Mouse (Mus musculus): ENCODE data around the gene Dvl1. TPM values are rescaled to one million over a fixed set of nuclear protein-coding genes. Genes with fewer than 3 reads are reported as not detected.

The Dvl1 gene
- 46.6 TPM for polyA plus RNA-seq (2012; fragmentation: generic; extraction: Trizol)
- long read RNA-seq, experiment 1, partial matches to known transcripts = 8 of 9 reads
- long read RNA-seq, experiment 1, other reads (novel, unspliced or antisense) = 1 of 9 reads
- long read RNA-seq, experiment 2, partial matches to known transcripts = 13 of 22 reads
- long read RNA-seq, experiment 2, other reads (novel, unspliced or antisense) = 7 of 22 reads

GRCm38 (mm10) chr4:155846871-155847578 lies at the start of gene Dvl1:
Gene Dvl1 (plus strand): TSS chr4:155847402.
- Histone ChIP-seq H3K4me3 (ENCODE audit: insufficient read depth, poor library complexity, severe bottlenecking) (peak within 1 kb of the TSS; percentile 76), H3K79me3 (ENCODE audit: low read depth) (peaks cover 44% of the 10 kb centered on the region), H3K36me3 (ENCODE audit: control insufficient read depth, insufficient read depth) (peaks cover 14% of the 10 kb centered on the region), H3ac (ENCODE audit: control insufficient read depth, insufficient read length, low read depth) (peak within 1 kb of the TSS; percentile 81), H3K27me3 (ENCODE audit: control insufficient read depth, insufficient read depth, insufficient read length) (no peaks in the 10 kb centered on the region), H3K79me2 (ENCODE audit: control insufficient read depth, insufficient read depth) (peaks cover 46% of the 10 kb centered on the region)
- no peak for TF ChIP-seq MYOD1 (IDR thresholded peaks at IDR 0.05; ENCODE audit: control insufficient read depth, insufficient read length, low read depth)
- no peak for TF ChIP-seq FOSL1 (IDR thresholded peaks at IDR 0.05; ENCODE audit: insufficient read depth, low read length, poor library complexity, severe bottlenecking)
- no peak for TF ChIP-seq MAX (IDR thresholded peaks at IDR 0.05)
- peak; percentile 90 for TF ChIP-seq CTCF (IDR thresholded peaks at IDR 0.05; ENCODE audit: control insufficient read depth, insufficient read depth, insufficient read length)

DNA sequence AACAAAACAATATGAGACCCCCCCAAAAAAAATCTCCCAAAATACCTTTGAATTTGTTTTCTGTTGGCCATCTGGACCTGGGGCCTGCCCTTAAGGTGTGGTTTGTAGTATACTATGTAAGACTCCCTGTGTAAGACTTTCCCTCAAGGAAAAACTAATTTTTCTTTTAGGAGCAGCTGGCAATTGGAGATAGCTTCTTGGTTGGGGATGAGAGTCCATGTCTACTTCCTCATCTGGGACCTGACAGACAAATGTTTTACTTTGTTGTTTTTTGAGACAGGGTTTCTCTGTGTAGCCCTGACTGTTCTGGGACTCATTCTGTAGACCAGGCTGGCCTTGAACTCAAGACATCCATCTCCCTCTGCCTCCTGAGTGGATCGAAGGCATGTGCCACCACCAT lies 45.1 kb upstream of the Dvl1 start:
- H3K36me3 ChIP-seq (ENCODE audit: control insufficient read depth, insufficient read depth) = peaks cover 16% of the 10 kb centered on the region
- TF ChIP-seq MAX (IDR thresholded peaks at IDR 0.05) (no peak), MYOD1 (IDR thresholded peaks at IDR 0.05; ENCODE audit: control insufficient read depth, insufficient read length, low read depth) (no peak), CEBPB (IDR thresholded peaks at IDR 0.05; ENCODE audit: low read depth) (no peak), MYOG (IDR thresholded peaks at IDR 0.05; ENCODE audit: control insufficient read depth, extremely low read depth, insufficient read length) (no peak), CTCF (IDR thresholded peaks at IDR 0.05; ENCODE audit: control insufficient read depth, insufficient read depth, insufficient read length) (no peak), USF1 (IDR thresholded peaks at IDR 0.05; ENCODE audit: low read depth) (no peak), FOSL1 (IDR thresholded peaks at IDR 0.05; ENCODE audit: insufficient read depth, low read length, poor library complexity, severe bottlenecking) (no peak)
- peaks cover 31% of the 10 kb centered on the region for H3K79me3 ChIP-seq (ENCODE audit: low read depth)
- peaks cover 38% of the 10 kb centered on the region for H3K79me2 ChIP-seq (ENCODE audit: control insufficient read depth, insufficient read depth)
- no peak overlapping the region for H3ac ChIP-seq (ENCODE audit: control insufficient read depth, insufficient read length, low read depth)
- H3K4me3 ChIP-seq (ENCODE audit: insufficient read depth, poor library complexity, severe bottlenecking) = no peak overlapping the region
- H3K27me3 ChIP-seq (ENCODE audit: control insufficient read depth, insufficient read depth, insufficient read length) = no peaks in the 10 kb centered on the region

- Histone ChIP-seq H3K4me3 (ENCODE audit: insufficient read depth, poor library complexity, severe bottlenecking) (peak within 1 kb of the TSS; percentile 89), H3K79me3 (ENCODE audit: low read depth) (peaks cover 33% of the 10 kb centered on the region)
These were observed 44.4 kb upstream of the Dvl1 start, which contains the start of gene Mrpl20 for GRCm38 (mm10) chr4:155802741-155803339. Gene Mrpl20 (plus strand): TSS chr4:155802878.

DNA sequence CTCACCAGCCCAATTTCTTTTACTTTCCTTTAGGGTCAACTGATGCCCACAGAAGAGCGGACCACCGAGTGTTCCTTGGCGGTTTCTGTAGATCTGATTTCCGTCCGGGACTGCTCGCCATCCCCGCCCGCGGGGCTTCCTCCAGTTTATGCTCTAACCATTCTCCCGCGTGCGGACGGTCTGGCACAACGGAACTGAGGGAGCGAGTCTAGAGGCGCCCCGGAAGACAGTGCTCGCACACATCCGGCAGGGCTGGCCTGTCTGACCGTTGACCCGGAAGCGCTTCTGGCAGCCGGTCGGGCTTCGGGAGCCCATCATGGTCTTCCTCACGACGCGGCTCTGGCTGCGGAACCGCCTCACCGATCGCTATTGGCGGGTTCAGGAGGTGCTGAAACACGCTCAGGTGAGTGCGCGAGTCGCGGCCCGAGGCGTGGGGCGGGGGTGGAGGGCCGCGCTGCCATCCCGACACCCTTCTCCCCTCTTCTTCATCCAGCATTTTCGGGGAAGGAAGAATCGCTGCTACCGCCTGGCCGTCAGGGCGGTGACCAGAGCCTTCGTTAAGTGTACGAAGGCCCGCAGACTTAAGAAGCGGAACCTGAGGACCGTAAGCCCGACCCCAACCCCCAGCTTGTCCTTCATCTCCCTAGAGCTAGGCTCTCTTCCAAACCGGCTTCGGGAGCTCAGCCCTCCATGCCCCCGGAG lies 43.7 kb upstream of the Dvl1 start:
- Histone ChIP-seq H3K79me2 (ENCODE audit: control insufficient read depth, insufficient read depth) (peaks cover 50% of the 10 kb centered on the region), H3K79me3 (ENCODE audit: low read depth) (peaks cover 33% of the 10 kb centered on the region), H3ac (ENCODE audit: control insufficient read depth, insufficient read length, low read depth) (peak overlapping the region; percentile 98), H3K27me3 (ENCODE audit: control insufficient read depth, insufficient read depth, insufficient read length) (no peaks in the 10 kb centered on the region), H3K4me3 (ENCODE audit: insufficient read depth, poor library complexity, severe bottlenecking) (peak overlapping the region; percentile 89), H3K36me3 (ENCODE audit: control insufficient read depth, insufficient read depth) (peaks cover 26% of the 10 kb centered on the region)
- TF ChIP-seq MYOG (IDR thresholded peaks at IDR 0.05; ENCODE audit: control insufficient read depth, extremely low read depth, insufficient read length) (no peak), USF1 (IDR thresholded peaks at IDR 0.05; ENCODE audit: low read depth) (no peak), MAX (IDR thresholded peaks at IDR 0.05) (peak; percentile 60)

More at GRCm38 (mm10) chr4:155802741-155803339, 44.4 kb upstream of the Dvl1 start, which contains the start of gene Mrpl20:
- Histone ChIP-seq H3K36me3 (ENCODE audit: control insufficient read depth, insufficient read depth) (peaks cover 19% of the 10 kb centered on the region), H3K79me2 (ENCODE audit: control insufficient read depth, insufficient read depth) (peaks cover 44% of the 10 kb centered on the region), H3ac (ENCODE audit: control insufficient read depth, insufficient read length, low read depth) (peak within 1 kb of the TSS; percentile 98), H3K27me3 (ENCODE audit: control insufficient read depth, insufficient read depth, insufficient read length) (no peaks in the 10 kb centered on the region)
- TF ChIP-seq MYOD1 (IDR thresholded peaks at IDR 0.05; ENCODE audit: control insufficient read depth, insufficient read length, low read depth) = no peak
- no peak for TF ChIP-seq CTCF (IDR thresholded peaks at IDR 0.05; ENCODE audit: control insufficient read depth, insufficient read depth, insufficient read length)
- TF ChIP-seq MAX (IDR thresholded peaks at IDR 0.05) = no peak
- no peak for TF ChIP-seq CEBPB (IDR thresholded peaks at IDR 0.05; ENCODE audit: low read depth)
- no peak for TF ChIP-seq MYOG (IDR thresholded peaks at IDR 0.05; ENCODE audit: control insufficient read depth, extremely low read depth, insufficient read length)
- TF ChIP-seq FOSL1 (IDR thresholded peaks at IDR 0.05; ENCODE audit: insufficient read depth, low read length, poor library complexity, severe bottlenecking) = no peak
- TF ChIP-seq USF1 (IDR thresholded peaks at IDR 0.05; ENCODE audit: low read depth) = no peak

- H3K4me3 ChIP-seq (ENCODE audit: insufficient read depth, poor library complexity, severe bottlenecking) = no peak overlapping the region
These were observed 39.4 kb upstream of the Dvl1 start for GRCm38 (mm10) chr4:155807841-155808240.

More at GRCm38 (mm10) chr4:155807841-155808240, 39.4 kb upstream of the Dvl1 start:
- Histone ChIP-seq H3K36me3 (ENCODE audit: control insufficient read depth, insufficient read depth) (peaks cover 55% of the 10 kb centered on the region), H3K79me3 (ENCODE audit: low read depth) (peaks cover 36% of the 10 kb centered on the region), H3ac (ENCODE audit: control insufficient read depth, insufficient read length, low read depth) (no peak overlapping the region), H3K79me2 (ENCODE audit: control insufficient read depth, insufficient read depth) (peaks cover 67% of the 10 kb centered on the region), H3K27me3 (ENCODE audit: control insufficient read depth, insufficient read depth, insufficient read length) (no peaks in the 10 kb centered on the region)
- no peak for TF ChIP-seq CEBPB (IDR thresholded peaks at IDR 0.05; ENCODE audit: low read depth)
- TF ChIP-seq FOSL1 (IDR thresholded peaks at IDR 0.05; ENCODE audit: insufficient read depth, low read length, poor library complexity, severe bottlenecking) = no peak
- no peak for TF ChIP-seq CTCF (IDR thresholded peaks at IDR 0.05; ENCODE audit: control insufficient read depth, insufficient read depth, insufficient read length)
- TF ChIP-seq USF1 (IDR thresholded peaks at IDR 0.05; ENCODE audit: low read depth) = no peak
- no peak for TF ChIP-seq MAX (IDR thresholded peaks at IDR 0.05)
- no peak for TF ChIP-seq MYOG (IDR thresholded peaks at IDR 0.05; ENCODE audit: control insufficient read depth, extremely low read depth, insufficient read length)
- TF ChIP-seq MYOD1 (IDR thresholded peaks at IDR 0.05; ENCODE audit: control insufficient read depth, insufficient read length, low read depth) = no peak
